Mouse (Mus musculus) Patski (cell line): ENCODE measurements at regions not wholly inside any gene's neighbourhood (a gene's known extent, or its start where the extent isn't known, plus 50 kb on each side); places are given as distances from the start of the nearest gene placed in this dataset.
A peak's percentile ranks its signal among the peaks of the same experiment; 100 is the strongest.

ENCODE experiments used
- ATAC-seq: fragments of 100-300 bp; one replicate; pipeline ENCODE4 v1.8.0; 2021
- CTCF ChIA-PET: fragments of 350-600 bp; sonication (Branson Sonifier 250); formaldehyde crosslinking; loops from one replicate; lab custom pipeline; 2022; ENCODE audit warnings: inconsistent platforms; lab: Charles Lee
- POLR2A ChIA-PET: fragments of 350-600 bp; sonication (Branson Sonifier 250); formaldehyde crosslinking; loops from one replicate; lab custom pipeline; 2022; ENCODE audit warnings: antibody characterized with exemption, inconsistent platforms; lab: Charles Lee
- DNase-seq: peaks from one replicate; pipeline ENCODE4 v3.0.0-alpha.2; 2011; ENCODE audit warnings: low read depth, low spot score
- H3K27me3 ChIP-seq: fragments of 371-371 bp; one replicate; pipeline ENCODE4 v1.5.1; 2021
- CTCF ChIP-seq: fragments of 100-300 bp; IDR thresholded peaks from one replicate; pipeline ENCODE4 v1.5.1; 2021
- in situ Hi-C: fragments of 300-500 bp; cut with MboI; formaldehyde crosslinking; loops from 3 replicates; pipeline ENCODE4 v1.11.1; 2018; ENCODE audit warnings: low pct_unique_long_range_greater_than_20kb, mixed read lengths

DNA sequence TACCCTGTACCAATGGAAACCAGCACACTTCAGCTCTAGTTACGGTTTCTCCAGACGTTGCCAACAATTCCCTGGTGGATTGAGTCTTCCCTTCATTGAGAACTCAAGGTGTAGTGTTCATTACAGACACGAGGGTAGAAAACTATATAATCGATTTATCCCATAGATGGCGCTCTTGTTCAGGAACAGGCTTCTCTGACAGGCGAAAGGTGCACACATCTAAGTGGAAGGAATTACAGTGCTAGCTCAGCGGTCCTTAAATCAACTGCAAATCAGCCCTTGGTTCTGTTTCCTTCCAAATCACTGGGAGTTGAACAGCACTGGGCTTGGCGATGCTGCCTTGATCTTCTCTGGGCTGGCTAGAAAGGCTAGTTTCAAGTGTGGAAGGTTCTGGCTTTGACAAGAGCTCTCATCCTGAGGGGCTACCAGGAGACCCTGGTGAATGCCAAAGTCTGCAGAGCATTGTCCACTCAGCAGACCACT, 161.1 kb downstream of the March11 start:
- CTCF ChIA-PET = interaction anchor here (0.7 to 5.4 kb wide), 3 partner anchors 17 to 765 kb away, joined by 3 to 22 read pairs (median 3); no protein-coding TSS in a partner anchor
- ATAC-seq = peak; percentile 79
- in situ Hi-C loops = no loop called here
- TF ChIP-seq CTCF = peak; percentile 63
- POLR2A ChIA-PET = no interaction called here
- peaks cover 70% of the 10 kb centered on the region for H3K27me3 ChIP-seq
- DNase-seq = peak; percentile 2

DNA sequence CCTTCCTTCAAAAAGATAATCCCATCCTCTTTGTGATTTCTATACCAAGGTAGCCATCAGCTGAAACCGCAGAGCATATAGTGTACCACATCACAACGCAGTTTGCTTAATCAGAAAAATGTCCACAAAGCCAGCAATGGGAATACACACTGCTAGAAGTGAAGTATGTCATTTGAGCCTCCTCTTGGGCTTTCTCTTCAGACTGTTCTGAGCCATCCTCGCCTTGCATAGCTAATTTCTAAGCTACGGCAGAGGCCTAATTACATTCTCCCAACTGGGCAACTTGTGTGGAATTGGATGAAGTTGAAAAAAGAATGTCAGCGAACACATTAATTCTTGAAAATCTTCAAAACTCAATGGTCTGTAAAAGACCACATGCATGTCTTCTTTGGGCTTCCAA, 178.5 kb downstream of the March11 start:
- ChIA-PET POLR2A (no interaction called here), CTCF (interaction anchor here (1.1 kb wide), 1 partner anchor 17 kb away, joined by 3 read pairs; no protein-coding TSS in a partner anchor)
- in situ Hi-C loops = no loop called here
- TF ChIP-seq CTCF = no peak
- no peak for DNase-seq
- peaks cover 35% of the 10 kb centered on the region for H3K27me3 ChIP-seq
- ATAC-seq = no peak
